Mouse (Mus musculus) hematopoietic multipotent progenitor cell, adult 10-12 weeks (in vitro differentiated cells): ENCODE results near the gene Rps10. TPM values are rescaled to one million over a fixed set of nuclear protein-coding genes. Genes with fewer than 3 reads are reported as not detected.

Source experiments
- polyA plus RNA-seq: library from polyadenylated mRNA; stranded (reverse); fragments of >175 nt; gene quantifications from 2 replicates; pipeline ENCODE4 v1.2.3, GENCODE M21; 2012; ENCODE audit warnings: low replicate concordance

Rps10 gene
- 1,585 and 3,956 TPM in 2 replicates for polyA plus RNA-seq

DNA sequence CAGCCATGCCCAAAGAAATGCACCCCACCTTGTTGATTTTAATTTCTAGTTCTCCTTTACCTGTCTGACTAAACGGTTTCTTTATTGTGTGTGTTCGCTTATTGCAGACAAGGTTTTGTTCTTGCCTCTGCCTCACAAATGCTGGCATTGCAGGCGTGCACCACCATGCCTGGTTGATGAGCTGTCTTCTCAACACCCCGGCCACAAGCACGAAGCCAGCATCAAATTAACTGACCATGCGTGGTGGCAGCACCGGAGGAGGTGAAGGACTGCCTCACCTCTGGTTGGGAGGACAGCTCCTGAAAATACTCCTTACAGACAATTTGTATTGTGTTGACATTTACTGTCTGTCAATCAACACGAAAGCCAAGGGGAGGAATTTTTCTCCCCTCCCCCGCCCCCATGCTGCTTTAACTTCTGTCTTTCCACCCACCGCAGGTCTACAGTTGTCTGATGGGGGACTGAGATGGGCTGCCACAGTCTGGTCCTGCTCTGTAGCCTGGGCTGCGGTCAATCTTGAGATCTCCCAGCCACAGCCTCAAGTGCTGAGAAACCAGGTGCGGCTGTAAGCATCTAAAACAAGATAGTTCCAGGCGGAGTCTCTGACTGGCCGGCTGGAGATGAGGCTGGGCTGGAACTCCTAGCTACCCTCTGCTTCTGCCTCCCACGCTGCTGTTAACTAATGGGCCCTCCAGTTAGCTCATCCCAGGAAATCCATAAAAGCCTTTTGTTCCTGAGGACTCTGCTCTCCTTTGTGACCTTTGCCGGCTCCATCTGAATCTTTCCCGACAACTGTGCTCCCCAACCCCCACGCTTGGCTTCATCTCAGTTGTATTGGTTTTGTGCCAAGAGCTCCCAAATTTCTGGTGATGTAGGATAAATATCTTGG is at the start of gene Rps10:
Gene Rps10, minus strand, starts transcription at position 538 of the 889 bp plus-strand sequence.

DNA sequence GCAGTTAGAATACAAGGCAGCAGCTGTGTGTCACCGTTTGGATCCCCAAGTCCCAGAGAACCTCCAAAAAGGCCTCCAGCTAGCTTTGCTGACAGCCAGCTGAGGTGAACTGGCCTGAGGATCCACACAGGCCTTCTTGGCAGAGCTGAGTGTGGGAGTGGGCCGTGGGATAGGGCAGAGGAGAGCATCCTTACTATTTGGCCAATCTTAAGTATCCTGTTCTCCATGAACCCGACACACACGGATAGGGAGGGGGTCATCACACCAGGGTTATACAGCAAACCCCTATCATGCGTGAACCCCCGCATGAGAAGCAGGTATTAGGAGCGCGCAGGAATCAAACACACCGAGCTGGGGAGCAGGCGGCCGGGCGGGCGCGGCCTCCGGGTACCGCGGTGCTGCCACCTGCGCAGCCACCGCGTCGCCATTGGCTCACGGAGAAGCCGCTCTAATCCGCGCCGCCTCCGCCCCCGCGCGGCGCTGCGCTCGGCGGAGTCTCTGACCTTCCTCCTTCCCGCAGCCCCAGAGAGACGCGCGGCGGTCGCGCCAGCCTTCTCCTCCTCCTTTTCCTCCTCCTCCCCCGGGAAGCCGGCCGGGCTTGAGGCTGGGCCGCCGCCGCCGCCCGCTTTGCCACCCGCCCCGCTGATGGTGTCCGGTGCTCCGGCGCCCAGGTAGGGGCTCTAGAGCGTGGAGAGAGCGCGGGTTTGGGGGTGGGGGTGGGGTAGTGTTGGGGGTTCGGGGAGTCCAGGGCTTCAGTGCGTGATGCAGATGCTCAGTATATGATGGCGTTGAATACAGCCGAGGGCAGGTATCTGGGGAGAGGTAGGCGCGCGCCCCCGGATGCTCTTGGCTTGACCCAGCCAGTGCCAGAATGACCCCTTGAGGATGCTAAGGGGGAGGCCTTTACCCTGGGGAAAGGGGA is 18.9 kb upstream of the Rps10 start, which contains the start of gene Pacsin1:
Gene Pacsin1, plus strand, starts transcription at position 421 of the 922 bp plus-strand sequence.

DNA sequence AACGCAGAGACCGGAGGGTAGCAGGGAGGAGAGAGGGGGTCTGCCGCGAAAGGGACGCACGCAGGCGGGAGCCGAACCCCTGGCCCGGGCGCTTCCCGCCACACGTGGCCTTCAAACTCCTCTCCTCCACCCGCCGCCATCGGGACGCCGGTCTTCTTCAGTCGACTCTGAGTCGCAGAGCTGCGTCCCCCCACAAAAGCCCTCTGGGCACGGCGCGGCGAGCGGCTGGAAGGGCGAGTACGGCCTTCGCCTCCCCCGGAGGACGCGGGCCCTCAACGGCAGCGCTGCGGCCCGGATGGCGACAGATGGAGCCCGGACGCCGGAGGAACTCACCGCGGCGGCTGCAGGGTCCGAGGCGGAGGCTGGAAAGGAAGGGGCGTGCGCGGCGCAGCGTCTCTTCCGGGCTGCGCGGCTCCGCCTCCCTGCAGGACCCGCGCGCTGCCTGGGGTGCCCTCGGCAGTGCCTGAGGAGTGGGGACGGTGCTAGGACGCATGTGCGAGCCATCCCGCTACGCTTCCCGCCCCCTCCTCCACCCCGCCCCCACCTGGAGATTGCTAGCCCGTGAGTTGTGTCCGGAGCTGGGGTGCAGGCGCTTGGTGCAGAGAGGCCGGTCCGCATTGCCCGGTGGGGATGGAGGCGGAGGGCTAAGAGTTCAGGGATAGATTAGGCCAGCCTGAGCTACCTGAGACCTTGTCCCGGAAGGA is 1.4 kb downstream of the Rps10 start, which contains the start of gene RPS10-NUDT3:
Gene RPS10-NUDT3, minus strand, starts transcription at position 352 of the 704 bp plus-strand sequence.

DNA sequence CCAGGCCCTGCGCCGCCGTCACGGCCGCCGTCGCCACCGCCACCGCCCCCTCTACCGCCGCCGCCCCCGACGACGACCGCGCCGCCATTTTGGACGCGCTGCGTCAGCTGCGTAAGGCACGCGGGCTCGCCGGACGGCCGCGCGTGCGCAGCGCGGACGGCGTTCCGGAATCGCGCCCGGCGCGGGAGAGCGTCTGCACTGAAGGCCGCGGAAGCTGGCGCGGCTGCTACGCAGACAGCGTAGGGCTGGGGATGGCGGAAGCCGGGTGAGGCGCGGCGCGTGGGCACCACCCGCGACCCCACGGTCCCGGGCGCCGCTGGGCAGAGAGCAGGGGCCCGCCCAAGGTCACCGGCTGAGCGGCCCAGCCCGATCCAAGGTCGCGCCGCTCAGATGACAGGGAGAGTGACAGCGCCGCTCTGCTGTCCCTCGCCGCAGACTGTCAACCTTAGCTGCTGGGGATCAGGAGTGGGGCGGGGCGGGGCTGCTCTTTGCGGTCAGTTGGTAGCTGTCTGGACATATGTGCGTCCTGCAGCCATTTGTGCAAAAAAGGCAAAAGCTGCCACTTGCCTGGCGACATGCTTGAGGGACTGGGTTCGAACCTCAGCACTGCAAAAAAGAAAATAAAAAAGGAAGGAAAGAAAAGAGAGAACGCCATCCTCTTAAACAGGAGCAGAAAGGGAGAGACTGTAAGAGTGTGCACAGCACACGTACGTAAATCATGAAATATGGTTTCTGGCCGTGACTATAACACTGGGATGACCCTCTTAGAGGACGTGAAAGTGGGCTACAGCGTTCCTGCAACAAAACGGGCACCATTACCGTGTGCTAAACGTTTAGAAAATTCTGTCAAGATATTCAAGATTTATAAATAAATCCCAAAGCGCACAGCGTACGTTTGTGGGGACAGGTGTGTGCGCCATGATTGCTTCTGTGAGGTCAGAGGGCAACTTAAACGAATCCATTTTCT is 12.8 kb downstream of the Rps10 start, which contains the start of gene Nudt3:
Gene Nudt3, minus strand, starts transcription at position 136 of the 967 bp plus-strand sequence.

Other genes starting within 250 kb of the Rps10 start
- gene Grm4, start 115.3 kb downstream of the Rps10 start, polyA plus RNA-seq = 0.52 and 0.98 TPM in 2 replicates
- gene Hmga1, start 80.2 kb downstream of the Rps10 start, polyA plus RNA-seq = 179 and 599 TPM in 2 replicates
- 184 and 225 TPM in 2 replicates for gene AI413582, start 70.9 kb downstream of the Rps10 start, polyA plus RNA-seq
- 85.6 and 145 TPM in 2 replicates for gene Nudt3, start 13.2 kb downstream of the Rps10 start, polyA plus RNA-seq
- gene RPS10-NUDT3, start 1.4 kb downstream of the Rps10 start, polyA plus RNA-seq = not detected in 2 replicates
- gene Pacsin1, start 18.8 kb upstream of the Rps10 start, polyA plus RNA-seq = 56.1 and 98.6 TPM in 2 replicates
- gene Spdef, start 92.3 kb upstream of the Rps10 start, polyA plus RNA-seq = not detected in 2 replicates
- gene D17Wsu92e, start 184.0 kb upstream of the Rps10 start, polyA plus RNA-seq = 56.6 and 64.9 TPM in 2 replicates
- 207 and 370 TPM in 2 replicates for gene Snrpc, start 201.5 kb upstream of the Rps10 start, polyA plus RNA-seq
- 2.9 and 11.9 TPM in 2 replicates for gene Uhrf1bp1, start 219.8 kb upstream of the Rps10 start, polyA plus RNA-seq